Mouse (Mus musculus): ENCODE data around the gene Gc.

Gc gene

DNA sequence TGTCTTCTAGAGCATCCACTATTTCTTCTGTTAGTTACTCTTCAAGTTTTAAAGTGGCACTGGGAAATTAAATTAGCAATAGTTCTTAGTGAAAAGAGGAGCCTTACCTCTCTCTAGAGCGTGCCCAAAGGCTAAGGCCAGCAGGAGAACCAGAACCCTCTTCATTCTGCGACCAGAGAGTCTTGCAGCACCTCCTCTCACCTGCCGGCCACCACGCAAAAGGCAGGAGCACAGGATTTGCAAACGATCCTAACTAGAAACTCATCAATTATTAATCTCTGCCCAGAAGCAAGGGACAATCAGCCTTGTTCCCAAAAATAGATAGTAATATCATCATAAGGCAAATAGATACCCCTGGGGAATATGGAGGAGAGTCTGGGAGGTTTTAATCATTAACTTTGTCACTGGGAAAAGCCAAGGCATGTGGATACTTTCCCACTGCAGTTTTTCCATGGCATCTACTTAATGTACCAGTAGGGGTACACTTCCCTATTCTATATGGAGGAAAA lies at the start of gene Gc:
TSS of gene Gc (minus strand) at position 345 of the 509 bp plus-strand sequence.
- no peak for DNase-seq (ENCODE audit: low spot score)

DNA sequence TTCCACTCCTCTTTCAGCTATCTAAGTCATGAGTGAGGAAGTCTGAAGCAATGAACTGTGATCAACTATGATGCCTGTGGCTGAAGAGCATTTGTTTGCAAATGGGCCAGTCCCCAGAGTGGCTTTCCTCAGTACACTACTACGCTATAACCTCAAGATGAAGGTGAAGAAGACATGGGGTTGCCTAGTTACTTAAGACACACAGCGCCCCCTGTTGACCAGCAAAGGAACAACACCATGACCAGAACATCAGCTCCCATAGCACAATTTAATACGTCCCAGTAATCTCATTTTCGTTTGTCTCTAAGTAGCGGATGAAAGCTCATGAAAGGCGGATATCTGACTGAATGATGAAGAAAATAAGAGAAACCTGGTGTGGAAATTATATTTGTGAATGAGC lies 42.5 kb upstream of the Gc start:
- DNase-seq (ENCODE audit: low spot score): peak; percentile 11

DNA sequence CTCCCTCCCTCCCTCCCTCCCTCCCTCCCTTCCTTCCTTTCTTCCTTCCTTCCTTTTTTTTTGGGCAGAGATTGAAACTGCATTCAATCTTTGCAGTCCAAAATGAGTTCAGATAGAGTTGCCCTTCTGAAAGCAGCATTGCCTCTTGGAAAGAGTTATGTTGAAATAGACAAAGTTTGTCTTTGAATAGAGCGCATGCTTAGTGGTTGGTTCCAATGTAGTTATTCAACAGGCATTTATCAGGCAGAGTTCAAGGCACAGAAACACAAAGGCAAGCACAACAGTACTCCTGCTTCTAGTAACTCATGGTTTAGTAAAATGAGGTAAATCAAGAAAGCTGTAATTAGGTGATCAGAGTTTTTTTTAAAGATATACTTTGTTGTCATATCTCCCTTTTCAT lies 34.9 kb upstream of the Gc start:
- DNase-seq (ENCODE audit: low spot score): no peak

DNA sequence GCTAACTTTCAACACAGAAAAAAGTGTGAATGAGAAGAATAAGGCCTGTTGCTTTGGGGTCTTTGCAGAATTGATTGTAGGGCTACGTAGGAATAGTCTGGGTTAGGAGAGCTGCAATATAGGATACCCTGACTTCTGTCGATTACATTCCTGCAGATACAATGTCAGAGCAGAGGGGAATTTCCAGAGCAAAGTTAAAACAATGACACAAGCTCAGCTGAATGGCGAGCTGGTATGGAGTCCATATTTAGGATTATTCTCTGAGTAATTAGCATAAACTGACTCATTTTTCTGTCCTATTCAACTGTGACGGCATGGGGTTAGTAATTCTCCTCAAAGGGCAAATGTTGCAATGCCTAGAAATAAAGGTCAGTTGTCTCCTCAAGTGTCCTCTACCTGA lies 12.8 kb upstream of the Gc start:
- no peak for DNase-seq (ENCODE audit: low spot score)

DNA sequence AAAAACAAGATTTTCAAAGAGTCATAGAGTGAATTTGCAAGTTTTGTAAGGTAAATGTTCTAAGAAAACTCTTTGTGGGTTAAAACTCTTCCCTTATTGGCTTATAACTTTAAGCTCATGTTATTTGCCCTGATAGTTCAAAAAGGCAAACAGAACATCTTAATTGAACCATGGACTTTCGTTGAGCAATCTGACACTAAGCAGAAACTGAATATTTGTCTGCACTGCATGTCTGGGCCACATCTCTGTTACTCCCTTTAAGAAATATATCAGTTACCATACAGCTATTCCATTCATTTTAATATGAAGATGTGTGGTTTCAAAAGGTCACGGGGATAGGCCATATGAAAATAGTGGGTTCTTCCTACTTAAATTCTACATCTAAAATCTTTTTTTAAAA lies 10.2 kb upstream of the Gc start:
- no peak for DNase-seq (ENCODE audit: low spot score)

DNA sequence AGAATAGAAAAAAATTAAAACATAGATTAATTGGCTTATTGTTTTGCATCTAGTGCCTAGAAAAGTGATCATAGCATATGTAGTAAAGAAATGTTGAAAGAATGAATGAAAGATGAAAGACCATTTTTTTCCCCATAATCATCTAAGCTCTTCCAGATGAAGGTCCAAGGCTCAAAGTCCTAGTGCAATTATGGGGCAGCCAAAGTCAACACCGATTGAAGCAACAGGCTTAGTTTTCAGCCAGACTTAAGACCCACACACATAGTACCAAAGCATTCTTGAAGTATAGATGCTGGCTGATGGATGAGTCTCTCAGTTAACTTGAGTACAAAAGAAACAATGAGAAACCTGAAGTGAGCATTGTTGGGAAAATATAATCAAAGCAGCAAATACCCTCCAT lies 9.3 kb upstream of the Gc start:
- no peak for DNase-seq (ENCODE audit: low spot score)

DNA sequence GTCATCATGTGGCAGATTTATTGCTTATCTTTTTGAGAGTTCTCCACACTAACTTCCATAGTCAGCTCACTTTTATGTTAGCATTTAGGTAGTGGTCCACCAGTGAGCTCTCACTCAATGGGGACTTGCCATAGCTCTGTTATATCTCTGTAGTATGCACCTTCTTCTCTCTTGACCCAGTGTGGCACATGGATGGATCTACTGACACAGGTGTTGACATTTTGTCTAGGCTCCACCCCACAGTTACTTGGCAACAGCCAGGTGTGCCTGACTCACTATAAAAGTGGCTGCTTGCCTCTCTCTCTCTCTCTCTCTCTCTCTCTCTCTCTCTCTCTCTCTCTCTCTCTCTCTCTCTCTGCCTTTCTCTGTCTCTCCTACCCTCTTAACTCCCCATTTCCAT lies 8.6 kb upstream of the Gc start:
- no peak for DNase-seq (ENCODE audit: low spot score)

DNA sequence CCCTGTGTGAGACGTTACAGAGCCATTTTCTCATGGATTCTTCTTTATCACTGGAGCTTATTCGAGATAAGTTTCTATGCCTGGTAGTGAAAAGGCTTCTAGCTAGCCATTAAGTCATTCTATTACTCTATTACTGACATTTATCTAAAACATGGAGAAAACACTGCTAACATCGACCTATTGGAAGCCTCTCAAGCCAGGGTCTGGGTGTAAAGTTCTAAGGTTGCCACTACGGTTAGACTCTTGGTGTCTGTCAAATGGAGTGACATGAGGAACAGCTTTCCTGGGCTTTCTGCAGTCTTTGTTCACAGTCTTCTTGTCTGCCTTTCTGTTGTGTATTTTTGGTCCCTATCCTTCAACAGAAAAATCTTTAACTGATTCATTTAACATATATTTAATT lies 4.1 kb upstream of the Gc start:
- DNase-seq (ENCODE audit: low spot score): no peak

DNA sequence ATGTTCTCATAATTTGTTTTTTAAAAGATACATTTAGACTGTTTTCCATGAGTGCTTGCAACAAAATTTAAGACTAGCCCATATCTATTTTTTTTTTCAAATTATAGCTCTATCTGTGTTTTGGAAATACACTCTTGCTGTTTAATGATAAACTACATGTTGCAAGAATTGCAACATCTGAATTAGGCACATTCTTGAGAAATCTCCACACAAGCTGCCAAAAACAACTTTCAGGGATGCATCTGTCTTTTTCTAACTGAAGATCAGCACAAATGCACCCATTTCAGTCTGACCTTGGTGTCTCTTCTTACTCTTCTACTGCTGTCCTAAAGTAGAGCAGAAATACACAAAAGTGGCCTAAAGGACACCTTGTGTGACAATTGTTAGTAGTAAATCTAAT lies 1.9 kb upstream of the Gc start:
- DNase-seq (ENCODE audit: low spot score): no peak

DNA sequence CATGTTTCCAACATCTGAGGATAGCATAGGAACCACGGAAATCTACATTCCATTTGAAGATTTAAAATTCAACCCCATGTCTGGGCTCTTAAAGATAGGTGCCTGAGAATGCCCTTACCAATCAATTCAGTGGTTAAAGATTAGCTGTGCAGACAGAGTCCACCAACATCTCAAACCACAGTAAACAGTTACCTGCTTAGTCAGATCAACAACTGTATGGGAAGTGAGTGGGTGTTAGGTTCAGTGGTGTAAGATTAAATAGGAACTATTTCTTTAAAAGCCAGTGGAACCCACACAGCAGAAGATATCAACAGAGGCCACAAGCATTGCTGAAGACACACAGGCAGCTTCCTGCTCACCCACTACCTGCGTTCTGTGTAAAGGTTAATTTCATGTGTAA lies 1.3 kb upstream of the Gc start:
- DNase-seq (ENCODE audit: low spot score): no peak

DNA sequence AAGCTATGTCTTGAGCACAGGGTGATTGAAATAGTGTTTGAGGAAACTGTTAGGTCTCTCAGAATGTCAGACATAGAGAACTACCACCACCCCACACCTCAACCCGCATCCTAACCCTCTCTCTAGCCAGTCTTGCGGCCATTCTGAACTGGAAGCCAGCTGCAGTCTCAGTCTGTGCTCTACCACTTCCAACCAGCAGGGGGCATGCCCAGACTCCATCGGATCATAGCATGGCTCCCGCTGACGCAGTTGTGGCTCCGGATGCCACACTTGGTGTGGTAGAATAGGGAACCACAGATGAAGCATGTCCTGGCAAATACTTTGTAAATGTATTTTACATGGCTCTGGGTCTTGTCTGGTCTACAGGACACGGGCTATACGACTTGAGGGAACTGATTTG lies 2.2 kb downstream of the Gc start:
- peak; percentile 38 for DNase-seq (ENCODE audit: low spot score)

DNA sequence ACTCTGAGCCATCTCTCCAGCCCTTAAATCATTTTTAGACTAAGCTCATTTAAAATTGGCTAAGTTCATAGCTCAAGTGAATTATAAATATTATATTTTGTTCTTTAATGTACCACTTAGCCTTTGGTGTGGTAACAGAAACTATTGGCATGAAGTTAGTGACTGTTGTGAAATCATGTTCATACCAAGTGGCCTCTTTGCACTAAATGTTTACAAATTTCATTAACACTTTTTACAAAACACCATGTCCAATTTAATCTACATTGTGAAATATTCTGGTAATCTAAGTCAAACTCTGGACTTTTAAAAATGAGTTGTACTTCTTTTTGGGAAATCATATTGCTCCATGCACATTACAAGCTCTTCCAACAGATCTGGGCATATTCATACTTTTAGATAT lies 6.9 kb downstream of the Gc start:
- DNase-seq (ENCODE audit: low spot score): no peak

DNA sequence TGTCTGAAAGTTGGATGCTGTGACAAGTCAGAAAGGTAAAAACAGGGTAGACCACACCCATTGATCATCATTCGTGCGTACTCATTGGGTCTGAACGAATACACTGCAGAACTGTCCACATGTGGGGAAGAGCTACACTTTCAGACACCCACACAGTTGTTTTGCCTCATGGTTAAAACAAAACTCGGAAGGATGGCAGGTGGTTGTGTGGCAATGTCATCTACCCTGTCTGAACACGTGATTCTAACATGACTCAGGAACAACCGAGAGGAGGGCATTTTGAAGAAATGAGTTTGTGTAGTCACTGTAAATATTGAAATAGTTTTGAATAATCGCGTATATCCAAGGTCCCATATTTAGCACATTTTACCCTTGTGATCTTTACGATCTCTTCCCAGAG lies 8.4 kb downstream of the Gc start:
- DNase-seq (ENCODE audit: low spot score): no peak

DNA sequence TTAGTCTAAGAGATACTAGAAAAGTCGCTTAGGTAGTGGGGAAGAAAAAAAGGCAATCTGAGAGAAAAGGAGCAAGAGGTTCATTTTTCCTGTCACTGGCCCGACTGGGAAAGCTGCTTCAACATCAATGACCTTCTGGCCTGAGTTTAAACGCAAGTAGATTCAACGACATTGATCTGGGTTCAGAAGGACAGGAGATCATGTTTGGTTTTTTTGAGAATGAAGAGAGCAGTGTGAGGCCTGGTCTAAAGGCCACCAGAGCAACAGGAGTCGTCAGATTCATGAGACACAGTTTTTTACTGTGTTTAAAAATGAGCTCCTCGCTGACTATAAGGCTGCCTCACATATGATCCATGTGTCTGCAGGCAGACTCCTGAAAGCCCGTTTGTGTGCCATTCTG lies 9.7 kb downstream of the Gc start:
- no peak for DNase-seq (ENCODE audit: low spot score)

DNA sequence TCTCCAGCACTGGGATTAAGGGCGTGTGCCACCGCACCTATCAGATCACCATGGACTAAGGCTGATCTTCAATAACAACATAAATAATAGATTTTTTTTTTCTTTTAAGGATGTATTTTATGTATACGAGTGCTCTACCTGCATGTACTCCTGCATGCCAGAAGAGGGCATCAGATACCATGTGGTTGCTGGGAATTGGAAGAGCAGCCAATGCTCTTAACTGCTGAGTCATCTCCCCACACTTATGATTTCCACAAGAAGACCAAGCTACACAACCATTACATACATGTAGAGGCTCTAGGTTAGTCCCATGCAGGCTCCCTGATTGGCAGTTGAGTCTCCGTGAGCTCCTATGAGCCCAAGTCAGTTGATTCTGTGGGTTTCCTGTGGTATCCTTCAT lies 13.3 kb downstream of the Gc start:
- no peak for DNase-seq (ENCODE audit: low spot score)

DNA sequence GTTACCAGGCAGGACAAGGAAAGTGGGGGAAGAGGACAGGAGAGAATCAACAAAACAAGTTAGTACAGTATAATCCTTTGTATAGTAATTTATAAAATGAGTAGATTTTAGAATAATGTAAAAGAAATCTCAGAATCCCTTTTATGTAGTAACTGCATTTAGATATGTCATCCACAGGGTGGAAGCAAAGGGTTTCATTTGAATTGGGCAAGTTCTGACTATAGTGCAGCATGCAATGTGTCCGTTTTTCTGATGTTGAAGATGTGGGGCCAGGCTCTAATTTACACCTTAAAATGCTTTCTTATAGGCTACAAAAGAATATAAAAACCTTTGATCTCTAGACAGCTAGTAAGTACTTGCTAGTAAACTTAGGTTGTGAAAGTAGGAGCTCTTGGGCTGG lies 46.2 kb downstream of the Gc start:
- DNase-seq (ENCODE audit: low spot score): no peak

DNA sequence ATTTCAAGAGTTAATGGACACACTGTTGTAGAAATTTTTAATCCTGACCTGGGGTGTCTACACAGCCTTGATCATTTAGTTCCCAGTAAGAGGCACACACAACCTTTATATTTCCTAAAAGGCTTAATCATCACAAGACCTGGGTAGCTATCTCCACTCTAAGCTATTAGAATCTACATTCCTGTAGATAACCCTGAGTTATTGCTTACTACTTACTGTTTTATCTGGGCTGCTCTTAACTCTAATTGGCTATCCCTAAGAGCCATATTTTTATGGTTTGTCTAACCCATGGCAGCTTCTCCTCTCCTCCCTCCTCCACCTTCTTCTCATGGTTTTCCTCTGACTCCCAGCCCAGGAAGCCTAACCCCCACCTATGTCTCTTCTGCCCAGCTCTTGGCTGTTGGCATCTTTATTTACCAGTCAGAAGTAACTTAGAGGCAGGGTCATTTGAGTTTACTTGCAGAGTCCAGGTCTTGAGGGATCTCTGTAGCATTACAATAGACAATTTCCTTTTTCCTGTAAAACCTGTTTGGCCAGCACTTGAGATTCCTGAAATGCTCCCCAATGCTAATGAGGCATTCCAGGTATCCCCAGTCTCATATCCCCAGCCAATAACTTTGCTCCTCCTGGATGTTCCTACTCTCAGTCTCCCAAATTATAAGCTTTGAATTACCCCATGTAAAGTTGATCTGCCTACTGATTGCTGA lies 50.2 kb downstream of the Gc start:
- no peak for DNase-seq (ENCODE audit: low spot score)

DNA sequence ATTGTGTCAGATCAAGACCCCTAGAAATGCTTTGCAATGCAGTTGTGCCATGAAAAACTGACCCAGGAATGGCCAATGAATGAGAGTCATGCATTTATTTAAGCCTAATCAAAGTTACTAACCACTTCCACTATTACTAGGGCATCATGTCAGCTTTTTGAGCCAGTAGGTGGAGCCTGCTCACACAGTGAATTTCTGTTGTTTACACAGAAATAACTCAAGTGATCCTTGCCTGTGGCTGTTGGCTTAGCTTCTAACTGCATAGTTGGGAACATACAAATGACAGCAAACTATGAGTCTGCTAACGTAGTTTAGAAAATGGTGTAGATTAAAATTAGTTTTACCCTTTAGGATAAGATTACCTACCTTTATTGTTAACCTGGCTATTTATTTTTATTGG lies 52.6 kb downstream of the Gc start:
- no peak for DNase-seq (ENCODE audit: low spot score)

DNA sequence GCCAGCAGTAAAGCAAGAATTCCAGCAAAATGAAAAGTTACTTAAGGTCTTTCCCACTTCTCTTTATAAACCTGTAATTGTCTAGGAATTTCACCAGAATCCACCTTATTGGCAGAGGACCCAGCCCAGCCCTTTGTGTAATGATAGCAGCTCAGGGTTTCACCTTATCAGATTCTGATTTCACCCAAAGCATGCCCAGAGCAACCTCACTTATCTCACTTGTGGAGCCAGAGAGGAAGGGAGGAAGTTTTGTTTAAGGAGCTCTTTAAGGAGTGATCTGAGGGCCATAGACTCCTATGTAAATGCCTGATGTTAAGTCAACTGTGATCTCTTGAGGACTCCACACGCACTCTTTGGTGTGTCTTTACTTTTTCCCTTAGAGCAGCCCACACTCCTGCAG lies 67.3 kb downstream of the Gc start:
- no peak for DNase-seq (ENCODE audit: low spot score)

DNA sequence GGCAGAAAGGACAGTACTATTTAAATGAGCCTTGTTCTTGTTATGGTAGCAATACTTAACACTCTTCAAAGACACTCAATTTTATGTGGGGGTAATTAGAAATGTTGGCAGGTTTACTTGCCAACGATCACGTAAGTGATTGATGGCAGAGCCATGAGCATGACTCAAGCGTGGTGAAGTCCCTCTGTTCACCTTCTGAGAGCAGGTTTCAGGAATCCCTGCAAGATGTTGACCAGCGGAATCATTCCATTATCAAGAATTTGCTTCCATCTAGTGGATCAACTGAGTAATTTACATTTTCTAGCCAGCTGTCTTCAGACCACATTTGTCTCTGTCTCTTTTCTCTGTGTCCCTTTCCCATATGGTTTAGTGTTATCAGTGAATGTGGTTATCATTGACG lies 73.5 kb downstream of the Gc start:
- no peak for DNase-seq (ENCODE audit: low spot score)

DNA sequence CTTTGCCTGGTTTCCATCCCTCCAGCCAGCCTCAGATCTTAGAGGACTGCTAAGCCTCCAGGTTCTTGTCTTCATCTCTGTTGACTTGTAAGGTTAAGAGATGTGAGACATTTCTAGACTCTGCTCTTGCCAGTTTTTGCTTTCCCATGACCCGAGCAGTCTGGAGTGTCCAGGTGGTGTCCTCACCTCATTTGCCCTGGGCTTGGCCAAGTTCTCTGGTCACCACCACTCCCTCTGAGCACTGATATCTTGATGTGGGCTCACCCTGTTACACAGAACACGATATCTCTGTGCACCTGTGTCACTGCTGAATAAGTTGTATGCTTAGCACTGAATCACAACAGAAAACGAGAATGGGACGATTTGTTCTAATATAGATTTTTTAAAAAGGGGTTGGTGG lies 76.4 kb downstream of the Gc start:
- no peak for DNase-seq (ENCODE audit: low spot score)

DNA sequence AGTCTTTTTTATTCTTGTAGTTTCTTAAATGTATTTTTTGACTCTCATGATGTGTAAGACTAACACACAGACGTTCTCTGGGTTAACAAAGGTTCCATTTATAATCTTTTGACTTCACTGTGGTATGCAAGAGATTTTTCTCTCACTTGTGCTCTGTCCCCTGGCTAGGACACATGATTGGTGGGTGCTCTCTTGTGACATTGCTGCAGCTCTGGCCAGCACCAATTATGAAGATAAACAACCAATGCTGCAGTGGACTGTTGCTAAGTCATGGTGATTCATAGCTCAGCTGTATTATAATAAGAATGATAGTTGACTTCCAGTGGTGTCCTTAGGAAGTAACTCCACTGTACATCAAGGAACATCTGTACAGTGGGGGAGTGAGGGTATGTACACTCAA lies 87.6 kb downstream of the Gc start:
- DNase-seq (ENCODE audit: low spot score): no peak

DNA sequence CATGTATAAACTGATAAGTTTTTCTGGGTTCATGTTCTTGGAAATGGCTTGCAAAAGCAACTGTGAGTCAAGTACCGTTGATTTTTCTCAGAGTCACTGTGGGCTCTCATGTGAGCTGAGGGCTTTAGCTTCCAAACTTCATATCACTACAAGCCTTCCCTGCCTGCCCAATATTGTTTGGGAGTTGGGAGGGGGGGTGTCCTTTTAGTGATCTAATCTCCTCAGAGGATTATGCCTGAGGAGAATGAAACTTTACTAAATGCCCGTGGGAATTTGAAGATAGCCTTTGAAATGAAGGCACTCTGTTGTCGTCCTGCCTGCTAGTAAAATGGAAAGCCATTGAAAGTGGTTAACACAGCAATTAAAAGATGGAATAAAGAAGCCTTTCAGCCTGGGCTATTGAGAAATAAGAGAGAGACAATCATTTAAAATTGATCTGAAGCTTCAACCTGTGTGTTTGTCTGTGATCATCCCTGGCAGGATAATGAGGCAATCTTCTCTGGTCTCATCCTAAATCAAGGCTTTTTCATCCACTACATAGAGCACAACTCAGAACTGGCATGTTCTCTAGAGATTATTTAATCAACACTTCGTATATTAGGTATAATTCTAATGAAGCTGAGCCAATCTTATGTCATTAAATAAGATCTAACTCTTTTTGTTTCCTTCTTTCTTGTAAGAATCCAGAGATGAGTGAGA lies 89.5 kb downstream of the Gc start:
- no peak for DNase-seq (ENCODE audit: low spot score)
